Mouse (Mus musculus) forebrain, embryonic 11.5 days (tissue): Measurements from ENCODE around the gene Susd4. TPM values are rescaled to one million over a fixed set of nuclear protein-coding genes. Genes with fewer than 3 reads are reported as not detected.

Experiments
- polyA plus RNA-seq: library from polyadenylated mRNA; unstranded; fragments of >200 nt; fragmentation: Nextera tagmentation; extraction: Ambion mirVana; gene quantifications from 2 replicates; pipeline ENCODE4 v1.2.1, GENCODE M21; 2014

Gene Susd4
- polyA plus RNA-seq, 1 experiment from 2014 or later = 14.4 TPM

Other genes starting within 250 kb of the Susd4 start
- 90.8 and 91.6 TPM in 2 replicates for gene Capn2, start 246.3 kb upstream of the Susd4 start, polyA plus RNA-seq
- 0.08 TPM in 1 of 2 replicates, not detected in the other for gene Capn8, start 198.9 kb upstream of the Susd4 start, polyA plus RNA-seq
- gene Ccdc185, start 14.7 kb upstream of the Susd4 start, polyA plus RNA-seq = not detected in 2 replicates
- 0.29 and 0.32 TPM in 2 replicates for gene Tlr5, start 190.9 kb downstream of the Susd4 start, polyA plus RNA-seq